Mouse (Mus musculus) left cerebral cortex, adult 2 months (tissue): ENCODE data around the gene Lpin1. TPM values are rescaled to one million over a fixed set of nuclear protein-coding genes. Genes with fewer than 3 reads are reported as not detected.

ENCODE experiments used
- DNase-seq, 2 experiments: peaks; one replicate each; pipeline ENCODE4 v3.0.0; 2021 to 2022; ENCODE audit warnings: low spot score in 2 of 2, mixed read lengths in 1 of 2; ENCODE audit errors: extremely low spot score in 1 of 2
- H3K27ac ChIP-seq: fragments of 200-600 bp; 2 replicates; pipeline ENCODE4 v1.8.1; 2022
- H3K4me3 ChIP-seq: fragments of 200-600 bp; 2 replicates; pipeline ENCODE4 v1.8.1; 2022
- CTCF ChIP-seq: fragments of 200-600 bp; IDR thresholded peaks from 2 replicates; pipeline ENCODE4 v1.8.1; 2022; ENCODE audit warnings: antibody characterized with exemption, mild to moderate bottlenecking, moderate library complexity
- intact Hi-C: fragments of 180-260 bp; cut with DNase I; formaldehyde crosslinking; loops from one replicate; pipeline ENCODE4 v1.15.1; 2025
- total RNA-seq, 2 experiments: library from RNA; stranded (reverse); gene quantifications; 2 replicates each; pipeline ENCODE4 v1.2.3; 2021

Gene Lpin1
- total RNA-seq, 2 experiments from 2014 or later, result 21.6 to 26.6 TPM

- H3K27ac ChIP-seq, result no peak overlapping the region
- no peak overlapping the region for H3K4me3 ChIP-seq
- intact Hi-C loops, result no loop called here
- TF ChIP-seq CTCF, result no peak
- DNase-seq, result no peak
Measured at GRCm38 (mm10) chr12:16497960-16498359, 112.8 kb downstream of the Lpin1 start.

GRCm38 (mm10) chr12:16492713-16493112 is 118.1 kb downstream of the Lpin1 start:
- intact Hi-C loops, result no loop called here
- no peak overlapping the region for H3K4me3 ChIP-seq
- no peak for TF ChIP-seq CTCF
- DNase-seq, result no peak
- no peak overlapping the region for H3K27ac ChIP-seq

GRCm38 (mm10) chr12:16488899-16489298 is 121.9 kb downstream of the Lpin1 start:
- no peak for DNase-seq
- Histone ChIP-seq H3K4me3 (no peak overlapping the region), H3K27ac (no peak overlapping the region)
- TF ChIP-seq CTCF, result no peak
- intact Hi-C loops, result no loop called here

GRCm38 (mm10) chr12:16487453-16487852 is 123.3 kb downstream of the Lpin1 start:
- intact Hi-C loops, result no loop called here
- DNase-seq, result no peak
- H3K27ac ChIP-seq, result no peak overlapping the region
- no peak for TF ChIP-seq CTCF
- no peak overlapping the region for H3K4me3 ChIP-seq

Other genes starting within 250 kb of the Lpin1 start
- gene Ntsr2, start 42.4 kb upstream of the Lpin1 start, total RNA-seq, result 100 to 1,000 TPM; 135 to 155 TPM
- under 1 TPM; 0.96 to 0.97 TPM for gene Greb1, start 189.9 kb upstream of the Lpin1 start, total RNA-seq
- 10 to 100 TPM; 38.1 to 45.8 TPM for gene E2f6, start 200.0 kb upstream of the Lpin1 start, total RNA-seq